Mouse (Mus musculus) hindbrain, embryonic 16.5 days (tissue): ENCODE measurements around the gene Ptcd3. TPM values are rescaled to one million over a fixed set of nuclear protein-coding genes. Genes with fewer than 3 reads are reported as not detected.
"Not testable (repeated sequence)": the region's sequence is repeated elsewhere in the genome, so short reads cannot be mapped to it uniquely, and the experiment has no call there.

Experiments used
- ATAC-seq: fragments of 200-750 bp; cut with Nextera tagmentation; 2 replicates; pipeline ENCODE4 v1.8.0; 2017; ENCODE audit warnings: moderate TSS enrichment, moderate library complexity
- H3K27ac ChIP-seq: fragments of 300-500 bp; sonication (generic); 2 replicates; pipeline ENCODE4 v1.5.1; 2014; ENCODE audit warnings: low read depth, mild to moderate bottlenecking, control low read depth, low read length, moderate library complexity
- H3K27me3 ChIP-seq: fragments of 300-500 bp; sonication (generic); replicated peaks from 2 replicates; pipeline ENCODE4 v1.6.1; 2014; ENCODE audit warnings: low read length; ENCODE audit not compliant: control insufficient read depth, insufficient read depth
- H3K36me3 ChIP-seq: fragments of 300-500 bp; sonication (generic); 2 replicates; pipeline ENCODE4 v1.6.1; 2014; ENCODE audit warnings: mild to moderate bottlenecking, low read length, moderate library complexity, mixed read lengths; ENCODE audit not compliant: control insufficient read depth, insufficient read depth
- H3K4me1 ChIP-seq: fragments of 300-500 bp; sonication (generic); 2 replicates; pipeline ENCODE4 v1.6.1; 2014; ENCODE audit warnings: low read depth, low read length; ENCODE audit not compliant: control insufficient read depth, insufficient read depth
- H3K4me2 ChIP-seq: fragments of 300-500 bp; sonication (generic); 2 replicates; pipeline ENCODE4 v1.6.1; 2014; ENCODE audit warnings: mild to moderate bottlenecking, low read length, control low read depth, moderate library complexity
- H3K4me3 ChIP-seq: fragments of 300-500 bp; sonication (generic); 2 replicates; pipeline ENCODE4 v1.5.1; 2014; ENCODE audit warnings: mild to moderate bottlenecking, low read length, control low read depth, moderate library complexity
- H3K9ac ChIP-seq: fragments of 300-500 bp; sonication (generic); 2 replicates; pipeline ENCODE4 v1.6.1; 2014; ENCODE audit warnings: low read depth, mild to moderate bottlenecking, control low read depth, low read length, moderate library complexity
- H3K9me3 ChIP-seq: fragments of 300-500 bp; sonication (generic); 2 replicates; pipeline ENCODE4 v1.6.1; 2014; ENCODE audit warnings: mild to moderate bottlenecking, low read length, moderate library complexity; ENCODE audit not compliant: control insufficient read depth
- WGBS: fragments of 180-500 bp; shearing (Covaris S2); extraction: QIAGEN DNeasy Blood & Tissue Kit; methylation state at CpG from one replicate; pipeline ENCODE4 v1.1.7; 2014; 5-methylcytosine and 5-hydroxymethylcytosine counted together
- polyA plus RNA-seq: library from polyadenylated mRNA; unstranded; fragments of >200 nt; fragmentation: Nextera tagmentation; extraction: Ambion mirVana; gene quantifications from 2 replicates; pipeline ENCODE4 v1.2.1, GENCODE M21; 2015

Gene Ptcd3
- polyA plus RNA-seq, 1 experiment from 2014 or later = 72.9 TPM

- Histone ChIP-seq H3K4me2 (peak overlapping the region; percentile 91), H3K27ac (no peak overlapping the region), H3K9me3 (no peaks in the 10 kb centered on the region), H3K36me3 (peaks cover 16% of the 10 kb centered on the region), H3K27me3 (no peaks in the 10 kb centered on the region), H3K4me3 (peak overlapping the region; percentile 81), H3K4me1 (peaks cover 10% of the 10 kb centered on the region), H3K9ac (peak overlapping the region; percentile 71)
- ATAC-seq = no peak
- 6% methylated on average over 4 of the region's 4 CpGs for WGBS
Observed at GRCm38 (mm10) chr6:71907702-71908235, 781 bp downstream of the Ptcd3 start.

GRCm38 (mm10) chr6:71893263-71893662 is 15.3 kb downstream of the Ptcd3 start:
- no peak overlapping the region for H3K4me3 ChIP-seq
- peaks cover 62% of the 10 kb centered on the region for H3K36me3 ChIP-seq
- no peaks in the 10 kb centered on the region for H3K4me1 ChIP-seq
- WGBS = 91% methylated on average over 4 of the region's 4 CpGs
- H3K27me3 ChIP-seq = no peaks in the 10 kb centered on the region
- ATAC-seq = no peak
- H3K9me3 ChIP-seq = no peaks in the 10 kb centered on the region
- no peak overlapping the region for H3K27ac ChIP-seq
- H3K9ac ChIP-seq = no peak overlapping the region
- no peak overlapping the region for H3K4me2 ChIP-seq

GRCm38 (mm10) chr6:71877965-71878760 is 30.4 kb downstream of the Ptcd3 start:
- H3K4me2 ChIP-seq = no peak overlapping the region
- H3K27ac ChIP-seq = no peak overlapping the region
- H3K27me3 ChIP-seq = no peaks in the 10 kb centered on the region
- peaks cover 48% of the 10 kb centered on the region for H3K36me3 ChIP-seq
- WGBS = 91% methylated on average over 3 of the region's 3 CpGs
- no peak for ATAC-seq
- no peak overlapping the region for H3K4me3 ChIP-seq
- no peaks in the 10 kb centered on the region for H3K4me1 ChIP-seq
- H3K9ac ChIP-seq = no peak overlapping the region
- no peaks in the 10 kb centered on the region for H3K9me3 ChIP-seq

GRCm38 (mm10) chr6:71871396-71871795 is 37.2 kb downstream of the Ptcd3 start:
- no peaks in the 10 kb centered on the region for H3K4me1 ChIP-seq
- no peaks in the 10 kb centered on the region for H3K27me3 ChIP-seq
- no peak overlapping the region for H3K4me2 ChIP-seq
- 98% methylated on average over 9 of the region's 9 CpGs for whole genome bisulfite sequencing
- no peak overlapping the region for H3K4me3 ChIP-seq
- no peak for ATAC-seq
- H3K27ac ChIP-seq = no peak overlapping the region
- H3K9me3 ChIP-seq = no peaks in the 10 kb centered on the region
- no peak overlapping the region for H3K9ac ChIP-seq
- H3K36me3 ChIP-seq = peaks cover 42% of the 10 kb centered on the region

- Histone ChIP-seq H3K4me1 (no peaks in the 10 kb centered on the region), H3K4me3 (no peak overlapping the region), H3K27me3 (no peaks in the 10 kb centered on the region), H3K9ac (no peak overlapping the region), H3K27ac (no peak overlapping the region), H3K36me3 (peaks cover 44% of the 10 kb centered on the region), H3K9me3 (no peaks in the 10 kb centered on the region), H3K4me2 (no peak overlapping the region)
- WGBS = 97% methylated on average over 1 of the region's 1 CpGs
- ATAC-seq = no peak
Observed at GRCm38 (mm10) chr6:71868809-71869208, 39.7 kb downstream of the Ptcd3 start.

GRCm38 (mm10) chr6:71867751-71868150 is 40.8 kb downstream of the Ptcd3 start:
- H3K9me3 ChIP-seq = no peaks in the 10 kb centered on the region
- no peak for ATAC-seq
- no peaks in the 10 kb centered on the region for H3K4me1 ChIP-seq
- H3K9ac ChIP-seq = no peak overlapping the region
- no peak overlapping the region for H3K4me3 ChIP-seq
- H3K27ac ChIP-seq = no peak overlapping the region
- H3K27me3 ChIP-seq = no peaks in the 10 kb centered on the region
- H3K4me2 ChIP-seq = no peak overlapping the region
- 84% methylated on average over 2 of the region's 2 CpGs for whole genome bisulfite sequencing
- H3K36me3 ChIP-seq = peaks cover 45% of the 10 kb centered on the region

GRCm38 (mm10) chr6:71846906-71847305 is 61.6 kb downstream of the Ptcd3 start:
- H3K4me3 ChIP-seq, H3K9me3 ChIP-seq, H3K4me1 ChIP-seq, H3K36me3 ChIP-seq, H3K27ac ChIP-seq, H3K4me2 ChIP-seq, H3K9ac ChIP-seq, ATAC-seq, H3K27me3 ChIP-seq: not testable (repeated sequence)
- 90% methylated on average over 6 of the region's 6 CpGs for WGBS

GRCm38 (mm10) chr6:71840597-71841290 is 67.8 kb downstream of the Ptcd3 start:
- Histone ChIP-seq H3K4me1 (no peaks in the 10 kb centered on the region), H3K9me3 (no peaks in the 10 kb centered on the region), H3K4me3 (no peak overlapping the region), H3K9ac (no peak overlapping the region), H3K4me2 (no peak overlapping the region), H3K27me3 (no peaks in the 10 kb centered on the region), H3K36me3 (peaks cover 4% of the 10 kb centered on the region; the same call in 1 of the 2 replicates), H3K27ac (no peak overlapping the region)
- WGBS = 100% methylated on average over 1 of the region's 1 CpGs
- no peak for ATAC-seq

GRCm38 (mm10) chr6:71839815-71840214 is 68.7 kb downstream of the Ptcd3 start:
- no peak overlapping the region for H3K4me2 ChIP-seq
- peaks cover 2% of the 10 kb centered on the region; the same call in 1 of the 2 replicates for H3K36me3 ChIP-seq
- no peak for ATAC-seq
- no peak overlapping the region for H3K27ac ChIP-seq
- no peaks in the 10 kb centered on the region for H3K9me3 ChIP-seq
- no peaks in the 10 kb centered on the region for H3K27me3 ChIP-seq
- H3K9ac ChIP-seq = no peak overlapping the region
- no peak overlapping the region for H3K4me3 ChIP-seq
- no peaks in the 10 kb centered on the region for H3K4me1 ChIP-seq
